Comparison of ENCODE assay signal across 20 mouse cellular contexts in genomic region chr9:41173158-41173557, GRCm38 (mm10). TPM values are rescaled to one million over a fixed set of nuclear protein-coding genes. Genes with fewer than 3 reads are reported as not detected.
A peak's percentile ranks its signal among the peaks of the same experiment; 100 is the strongest.
DNase-seq lines count a peak whose midpoint lies in the region; ATAC-seq and TF ChIP-seq lines count a peak whose summit lies in the region.
"Had no signal": no experiment of that assay in that cellular context is flagged by ENCODE, and none has a peak within 500 bp of the region (broad histone marks: within the 10 kb centered on the region; RNA-seq: fewer than 3 reads in every experiment).

No protein-coding gene starts in this region.

- H3K36me3 ChIP-seq in MEL (ENCODE audit: control insufficient read depth in 1 of 2, insufficient read depth in 2 of 2, low read length in 2 of 2), result peaks cover 0 to 37% of the 10 kb centered on the region in 2 experiments; a peak in 2 of 4 replicates
- H3K36me3 ChIP-seq in embryonic facial prominence, embryonic 10.5 days (replicated peaks), result no peaks in the 10 kb centered on the region
- no peaks in the 10 kb centered on the region for H3K36me3 ChIP-seq in thymus, adult 2 months (ENCODE audit: control insufficient read depth, insufficient read depth, low read length)
- H3K36me3 ChIP-seq: heart, embryonic 13.5 days; hindbrain, embryonic 15.5 days; intestine, embryonic 15.5 days; limb, embryonic 10.5 days; liver, embryonic 15.5 days had no signal

- no peak for TF ChIP-seq EP300 in MEL (IDR thresholded peaks at IDR 0.05; ENCODE audit: low read depth in 1 of 2, low read length in 2 of 2)

- H3K9ac ChIP-seq in MEL (ENCODE audit: control insufficient read depth, low read depth, low read length, poor library complexity, severe bottlenecking), result no peak overlapping the region
- H3K9ac ChIP-seq: forebrain, embryonic 13.5 days; heart, embryonic 13.5 days; hindbrain, embryonic 15.5 days; intestine, embryonic 15.5 days; liver, embryonic 15.5 days had no signal

- TF ChIP-seq POLR2A in MEL (IDR thresholded peaks at IDR 0.05; ENCODE audit: control insufficient read depth in 1 of 2, insufficient read depth in 1 of 2, low read depth in 1 of 2, low read length in 2 of 2, poor library complexity in 1 of 2), result no peak
- TF ChIP-seq POLR2A in thymus, adult 2 months (IDR thresholded peaks at IDR 0.05; ENCODE audit: control insufficient read depth, extremely low read depth, insufficient read depth, low read length, poor library complexity), result no peak

- no peak for TF ChIP-seq RAD21 in MEL (IDR thresholded peaks at IDR 0.05; ENCODE audit: low read depth, low read length)

- DNase-seq in heart, adult 9 months (ENCODE audit: low spot score in 2 of 2), result peak; percentile 30 to 49
- DNase-seq in heart, postnatal 25 days (ENCODE audit: low spot score), result no peak
- DNase-seq in MEL (ENCODE audit: low read depth, low spot score), result no peak
- peak; percentile 24 for DNase-seq in embryonic facial prominence, embryonic 10.5 days (ENCODE audit: low spot score)
- DNase-seq in lung, postnatal 36 days, result no peak
- no peak for DNase-seq in thymus, adult 2 months
- DNase-seq: adrenal gland, postnatal 10 days; cerebellum, adult 9-11 months; heart, postnatal 4 days; right cerebral cortex, postnatal 25 days had no signal

- H3K4me1 ChIP-seq in MEL (ENCODE audit: control insufficient read depth in 1 of 2, insufficient read depth in 2 of 2, low read length in 2 of 2), result peaks cover 16 to 39% of the 10 kb centered on the region in 2 experiments
- peaks cover 28% of the 10 kb centered on the region for H3K4me1 ChIP-seq in embryonic facial prominence, embryonic 10.5 days
- 0 out of 2 replicates have a peak, but pooled peaks cover 4% of the 10 kb centered on the region for H3K4me1 ChIP-seq in thymus, adult 2 months (replicated peaks; ENCODE audit: control insufficient read depth, insufficient read depth, low read length)
- H3K4me1 ChIP-seq: forebrain, embryonic 13.5 days; hindbrain, embryonic 15.5 days; intestine, embryonic 15.5 days had no signal

- H3K4me3 ChIP-seq in MEL (ENCODE audit: control insufficient read depth in 1 of 2, insufficient read depth in 1 of 2, low read depth in 2 of 2, low read length in 2 of 2), result no peak overlapping the region
- H3K4me3 ChIP-seq in embryonic facial prominence, embryonic 10.5 days, result no peak overlapping the region
- H3K4me3 ChIP-seq in thymus, adult 2 months (ENCODE audit: control insufficient read depth, insufficient read depth, low read length), result no peak overlapping the region
- H3K4me3 ChIP-seq: erythroblast, embryonic 14.5 days; forebrain, embryonic 13.5 days; heart, embryonic 13.5 days; hindbrain, embryonic 15.5 days; intestine, embryonic 15.5 days; limb, embryonic 10.5 days; liver, embryonic 15.5 days had no signal

- TF ChIP-seq CTCF in MEL (IDR thresholded peaks at IDR 0.05 in 2 of 3, conservative IDR thresholded peaks at IDR 0.05 in 1 of 3; ENCODE audit: control insufficient read depth in 1 of 3, insufficient read depth in 1 of 3, low read depth in 2 of 3, low read length in 3 of 3, poor library complexity in 1 of 3, severe bottlenecking in 1 of 3), result no peak
- TF ChIP-seq CTCF in thymus, adult 2 months (IDR thresholded peaks at IDR 0.05; ENCODE audit: borderline replicate concordance, control insufficient read depth, extremely low read depth, insufficient read depth, low read length, poor library complexity), result no peak

- ATAC-seq in megakaryocyte-erythroid progenitor cell, adult 5-6 weeks (replicated peaks; ENCODE audit: low FRiP score, low TSS enrichment, poor library complexity, severe bottlenecking), result 0 out of 2 replicates have a peak, but pooled peaks have one; percentile 8
- ATAC-seq: forebrain, embryonic 13.5 days; intestine, embryonic 15.5 days; lung, postnatal 0 days; midbrain, embryonic 16.5 days had no signal

- intact Hi-C loops in heart, postnatal 25 days (cut with DNase I), result no loop called here

- H3K9me3 ChIP-seq in MEL (replicated peaks; ENCODE audit: insufficient read depth, low read length), result no peaks in the 10 kb centered on the region
- 0 out of 2 replicates have a peak, but pooled peaks cover 3% of the 10 kb centered on the region for H3K9me3 ChIP-seq in embryonic facial prominence, embryonic 10.5 days
- H3K9me3 ChIP-seq: forebrain, embryonic 13.5 days; heart, embryonic 13.5 days; hindbrain, embryonic 15.5 days; intestine, embryonic 15.5 days; limb, embryonic 10.5 days; liver, embryonic 15.5 days had no signal

- no peaks in the 10 kb centered on the region for H3K27me3 ChIP-seq in MEL (ENCODE audit: control insufficient read depth in 1 of 2, insufficient read depth in 2 of 2, low read length in 2 of 2)
- 0 out of 2 replicates have a peak, but pooled peaks cover 11% of the 10 kb centered on the region for H3K27me3 ChIP-seq in embryonic facial prominence, embryonic 10.5 days (replicated peaks; ENCODE audit: low read depth, poor library complexity, severe bottlenecking)
- H3K27me3 ChIP-seq in thymus, adult 2 months (ENCODE audit: control insufficient read depth, insufficient read depth, low read length), result no peaks in the 10 kb centered on the region
- H3K27me3 ChIP-seq: forebrain, embryonic 13.5 days; hindbrain, embryonic 15.5 days; intestine, embryonic 15.5 days had no signal

- 49% methylated on average over 3 of the region's 3 CpGs for WGBS in embryonic facial prominence, embryonic 10.5 days
- 91% methylated on average over 3 of the region's 3 CpGs for WGBS in thymus, adult 2 months

- H3K27ac ChIP-seq in MEL (ENCODE audit: control insufficient read depth, low read depth, low read length), result peak overlapping the region; percentile 34
- 0 out of 2 replicates have a peak overlapping the region, but pooled peaks have one; percentile 15 for H3K27ac ChIP-seq in embryonic facial prominence, embryonic 10.5 days (replicated peaks)
- no peak overlapping the region for H3K27ac ChIP-seq in thymus, adult 2 months (ENCODE audit: control insufficient read depth, insufficient read depth, low read length)
- H3K27ac ChIP-seq: forebrain, embryonic 13.5 days; heart, embryonic 13.5 days; hindbrain, embryonic 15.5 days; intestine, embryonic 15.5 days; liver, embryonic 15.5 days had no signal

- H3K79me2 ChIP-seq in MEL (ENCODE audit: control insufficient read depth, insufficient read depth, low read length, poor library complexity), result no peaks in the 10 kb centered on the region

TF ChIP-seq in MEL, 35 proteins besides CTCF, POLR2A, EP300 and RAD21:
- TF ChIP-seq RCOR1 (IDR thresholded peaks at IDR 0.05; ENCODE audit: low read depth, low read length) (no peak), HCFC1 (IDR thresholded peaks at IDR 0.05; ENCODE audit: low read depth, low read length) (no peak), TBP (IDR thresholded peaks at IDR 0.05; ENCODE audit: low read depth, low read length) (no peak), MYB (IDR thresholded peaks at IDR 0.05; ENCODE audit: low read depth, low read length) (no peak), GATA1 (IDR thresholded peaks at IDR 0.05; ENCODE audit: low read depth, low read length) (no peak), USF1 (IDR thresholded peaks at IDR 0.05; ENCODE audit: low read depth, low read length) (no peak), MAFK (IDR thresholded peaks at IDR 0.05; ENCODE audit: borderline replicate concordance, low read depth, low read length) (no peak), ZKSCAN1 (IDR thresholded peaks at IDR 0.05; ENCODE audit: low read depth, low read length) (no peak), TCF12 (IDR thresholded peaks at IDR 0.05; ENCODE audit: low read depth, low read length) (no peak), JUND (IDR thresholded peaks at IDR 0.05; ENCODE audit: low read depth, low read length) (no peak), SIN3A (IDR thresholded peaks at IDR 0.05; ENCODE audit: low read length) (no peak), KAT2A (conservative IDR thresholded peaks at IDR 0.05; ENCODE audit: low read depth, low read length) (no peak), TAL1 (IDR thresholded peaks at IDR 0.05; ENCODE audit: low read length) (no peak), BHLHE40 (IDR thresholded peaks at IDR 0.05; ENCODE audit: borderline replicate concordance, low read depth, low read length) (no peak), POLR2AphosphoS2 (IDR thresholded peaks at IDR 0.05; ENCODE audit: low read length) (no peak), MAX (IDR thresholded peaks at IDR 0.05; ENCODE audit: low read length) (no peak), MXI1 (IDR thresholded peaks at IDR 0.05; ENCODE audit: low read depth, low read length) (no peak), ETS1 (IDR thresholded peaks at IDR 0.05; ENCODE audit: low read depth, low read length) (no peak)

RNA-seq across cellular contexts. Expression of gene Ubash3b, which starts 11.7 kb away (rescaled TPM):
- 1 to 10 TPM in 1 of 2 experiments, under 1 TPM in 1; 0.99 to 1.5 TPM for total RNA-seq in heart, postnatal 25 days (2021)
- 5.4 and 6.8 TPM in 2 replicates for total RNA-seq in MEL (2012; rRNA removed)
- polyA plus RNA-seq in MEL (2012; ENCODE audit: insufficient read depth in 1 of 2, insufficient read length in 2 of 2, low read depth in 1 of 2, low replicate concordance in 2 of 2, missing spikeins in 1 of 2), result 10 to 100 TPM in 1 of 2 experiments, not detected in 1; 11.3 TPM
- 6.7 and 7.4 TPM in 2 replicates for polyA plus RNA-seq in embryonic facial prominence, embryonic 10.5 days (2016; fragmentation: Nextera tagmentation; extraction: Ambion mirVana)
- total RNA-seq in megakaryocyte-erythroid progenitor cell, adult 5-6 weeks (2014; fragmentation: Nextera tagmentation), result 5.6 and 13.3 TPM in 2 replicates
- total RNA-seq in megakaryocyte-erythroid progenitor cell, adult 5-6 weeks (2017), result 3.7 and 4.0 TPM in 2 replicates
- 7.0 and 7.6 TPM in 2 replicates for polyA plus RNA-seq in thymus, adult 2 months (2012; rRNA removed)

Comparison
In these comparisons a context has a peak if more than half of its experiments do, and no peak if none do; other contexts are left out.
1. DNase-seq: peak in heart, adult 9 months (2 of 2) and embryonic facial prominence, embryonic 10.5 days (single experiment); none in heart, postnatal 25 days (single experiment), MEL (single experiment), lung, postnatal 36 days (single experiment) and thymus, adult 2 months (single experiment).